Mouse (Mus musculus) forebrain, embryonic 16.5 days (tissue): ENCODE results near the gene Plpp1. TPM values are rescaled to one million over a fixed set of nuclear protein-coding genes. Genes with fewer than 3 reads are reported as not detected.

Source experiments
- ATAC-seq: fragments of 200-750 bp; cut with Nextera tagmentation; 2 replicates; pipeline ENCODE4 v1.8.0; 2017; ENCODE audit warnings: mild to moderate bottlenecking, moderate library complexity
- H3K27ac ChIP-seq: fragments of 300-500 bp; sonication (generic); 2 replicates; pipeline ENCODE4 v1.5.1; 2014; ENCODE audit warnings: low read length, control low read depth
- H3K27me3 ChIP-seq: fragments of 300-500 bp; sonication (generic); replicated peaks from 2 replicates; pipeline ENCODE4 v1.6.1; 2014; ENCODE audit warnings: low read length; ENCODE audit not compliant: control insufficient read depth, insufficient read depth
- H3K36me3 ChIP-seq: fragments of 300-500 bp; sonication (generic); 2 replicates; pipeline ENCODE4 v1.6.1; 2014; ENCODE audit not compliant: control insufficient read depth, insufficient read depth
- H3K4me1 ChIP-seq: fragments of 300-500 bp; sonication (generic); replicated peaks from 2 replicates; pipeline ENCODE4 v1.6.1; 2014; ENCODE audit warnings: low read length; ENCODE audit not compliant: control insufficient read depth, insufficient read depth
- H3K4me2 ChIP-seq: fragments of 300-500 bp; sonication (generic); 2 replicates; pipeline ENCODE4 v1.6.1; 2014; ENCODE audit warnings: mild to moderate bottlenecking, low read length, control low read depth
- H3K4me3 ChIP-seq: fragments of 300-500 bp; sonication (generic); replicated peaks from 2 replicates; pipeline ENCODE4 v1.5.1; 2014; ENCODE audit warnings: mild to moderate bottlenecking, low read length, control low read depth
- H3K9ac ChIP-seq: fragments of 300-500 bp; sonication (generic); replicated peaks from 2 replicates; pipeline ENCODE4 v1.6.1; 2014; ENCODE audit warnings: low read depth, low read length, control low read depth
- H3K9me3 ChIP-seq: fragments of 300-500 bp; sonication (generic); 2 replicates; pipeline ENCODE4 v1.6.1; 2016; ENCODE audit warnings: low read length; ENCODE audit not compliant: control insufficient read depth
- WGBS: fragments of 180-500 bp; shearing (Covaris S2); extraction: QIAGEN DNeasy Blood & Tissue Kit; methylation state at CpG from one replicate; pipeline ENCODE4 v1.1.7; 2014; 5-methylcytosine and 5-hydroxymethylcytosine counted together
- polyA plus RNA-seq: library from polyadenylated mRNA; unstranded; fragments of >200 nt; fragmentation: Nextera tagmentation; extraction: Ambion mirVana; gene quantifications from 2 replicates; pipeline ENCODE4 v1.2.1, GENCODE M21; 2015

The Plpp1 gene
- polyA plus RNA-seq, 1 experiment from 2014 or later, result 49.2 TPM

DNA sequence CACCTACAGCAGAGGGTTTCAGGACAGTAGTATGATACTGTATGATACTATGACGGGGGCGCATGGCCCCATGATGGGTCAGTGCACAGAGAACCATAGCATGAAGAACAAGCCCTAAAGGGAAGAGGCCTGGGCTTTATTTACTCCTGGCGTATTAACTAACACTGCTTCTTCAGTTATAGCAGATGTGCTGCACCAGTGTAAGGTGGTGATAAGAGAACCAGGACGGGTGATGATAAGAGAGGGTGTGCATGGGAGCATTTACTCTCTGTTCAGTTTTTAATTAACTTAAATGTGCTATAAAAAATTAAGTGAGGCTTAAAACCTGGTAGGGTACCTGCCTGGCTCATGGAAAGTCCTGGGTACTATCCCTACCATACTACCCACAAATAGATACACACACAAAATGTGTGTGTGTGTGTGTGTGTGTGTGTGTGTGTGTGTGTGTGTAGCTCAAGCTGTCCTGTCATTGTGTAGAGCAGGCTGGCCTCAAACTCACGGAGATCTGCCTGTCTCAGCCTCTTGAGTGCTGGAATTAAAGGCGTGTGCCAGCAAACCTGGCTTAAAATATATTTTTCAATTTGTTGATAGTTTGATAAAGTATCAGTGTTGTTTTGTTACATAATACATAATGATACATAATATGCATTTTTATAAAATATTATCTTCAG, 38.1 kb downstream of the Plpp1 start:
- Histone ChIP-seq H3K4me3 (no peak overlapping the region), H3K9ac (no peak overlapping the region), H3K36me3 (no peaks in the 10 kb centered on the region), H3K4me1 (peaks cover 16% of the 10 kb centered on the region), H3K27me3 (no peaks in the 10 kb centered on the region), H3K4me2 (no peak overlapping the region), H3K9me3 (no peaks in the 10 kb centered on the region), H3K27ac (no peak overlapping the region)
- ATAC-seq, result no peak
- WGBS, result 95% methylated on average over 6 of the region's 6 CpGs

DNA sequence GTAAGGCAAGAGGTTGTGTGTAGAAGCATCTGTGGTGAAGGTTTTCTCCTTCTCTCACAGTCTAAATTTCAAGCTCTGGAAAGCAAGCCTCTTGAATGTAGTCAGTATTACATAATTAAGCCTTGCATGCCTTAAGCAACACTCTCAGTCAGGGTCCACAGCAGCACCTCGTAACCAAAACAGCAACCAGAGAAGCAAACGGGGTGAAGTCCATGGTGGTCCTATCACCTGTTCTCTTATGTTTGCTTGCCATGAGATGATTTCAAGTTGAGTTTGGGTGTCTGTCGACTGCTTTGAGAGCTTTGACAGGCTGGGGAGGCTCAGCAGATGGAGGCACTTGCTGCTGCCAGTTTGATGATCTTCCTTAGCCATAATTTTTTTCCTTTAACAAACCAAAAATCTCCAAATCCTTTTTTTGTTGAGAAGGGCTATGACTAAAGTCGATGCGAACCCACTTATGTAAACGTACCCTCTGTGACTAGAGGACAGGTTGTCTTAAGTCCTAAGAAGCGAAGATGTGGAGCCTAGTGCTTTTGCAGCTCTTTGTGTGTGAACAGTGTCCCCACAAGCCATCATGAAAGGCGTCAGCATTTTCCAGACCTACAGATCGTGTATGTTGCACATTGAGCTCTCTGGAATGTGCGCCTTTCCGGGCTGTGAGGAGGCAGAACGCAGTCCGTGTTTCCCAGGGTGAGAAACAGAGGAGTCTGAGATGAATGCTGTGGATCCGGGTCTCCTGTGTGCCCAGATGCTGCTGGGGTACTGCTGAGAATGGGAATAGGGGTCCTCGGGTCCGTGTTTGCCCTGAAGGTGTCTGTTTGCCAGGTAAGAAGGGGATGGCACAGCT, 39.9 kb downstream of the Plpp1 start:
- H3K4me2 ChIP-seq, result no peak overlapping the region
- H3K36me3 ChIP-seq, result peaks cover 2% of the 10 kb centered on the region; the same call in 1 of the 2 replicates
- no peak overlapping the region for H3K9ac ChIP-seq
- H3K4me1 ChIP-seq, result peaks cover 8% of the 10 kb centered on the region; the same call in 1 of the 2 replicates
- H3K4me3 ChIP-seq, result no peak overlapping the region
- peak overlapping the region; percentile 56; the same call in 1 of the 2 replicates for H3K27ac ChIP-seq
- H3K9me3 ChIP-seq, result no peaks in the 10 kb centered on the region
- H3K27me3 ChIP-seq, result no peaks in the 10 kb centered on the region
- 79% methylated on average over 16 of the region's 16 CpGs for WGBS
- ATAC-seq, result peak; percentile 59; the same call in 1 of the 2 replicates

DNA sequence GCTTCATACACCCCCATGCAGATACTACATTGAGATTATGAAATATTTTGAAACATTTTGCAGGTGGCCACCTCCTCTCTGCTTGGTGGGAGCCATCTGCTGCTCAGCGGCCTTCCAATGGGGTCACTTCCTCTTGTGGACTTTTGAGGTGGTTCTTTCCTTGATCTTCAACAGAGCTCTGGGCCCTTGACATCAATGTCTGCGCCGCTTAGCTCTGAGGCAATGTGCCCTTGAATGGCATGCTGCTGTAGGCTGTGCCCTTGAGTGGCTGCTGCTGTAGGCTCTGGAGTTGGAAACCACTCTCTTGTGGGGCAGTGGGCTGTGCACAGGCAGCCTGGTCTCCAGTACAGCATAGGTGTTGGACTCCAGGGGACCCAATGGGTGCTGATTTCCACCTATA, 45.3 kb downstream of the Plpp1 start:
- 97% methylated on average over 3 of the region's 3 CpGs for WGBS
- H3K9me3 ChIP-seq, result no peaks in the 10 kb centered on the region
- no peak overlapping the region for H3K9ac ChIP-seq
- no peak overlapping the region for H3K4me2 ChIP-seq
- no peaks in the 10 kb centered on the region; the same call in 1 of the 2 replicates for H3K4me1 ChIP-seq
- no peak overlapping the region for H3K27ac ChIP-seq
- no peaks in the 10 kb centered on the region for H3K27me3 ChIP-seq
- H3K4me3 ChIP-seq, result no peak overlapping the region
- ATAC-seq, result no peak
- peaks cover 2% of the 10 kb centered on the region; the same call in 1 of the 2 replicates for H3K36me3 ChIP-seq

DNA sequence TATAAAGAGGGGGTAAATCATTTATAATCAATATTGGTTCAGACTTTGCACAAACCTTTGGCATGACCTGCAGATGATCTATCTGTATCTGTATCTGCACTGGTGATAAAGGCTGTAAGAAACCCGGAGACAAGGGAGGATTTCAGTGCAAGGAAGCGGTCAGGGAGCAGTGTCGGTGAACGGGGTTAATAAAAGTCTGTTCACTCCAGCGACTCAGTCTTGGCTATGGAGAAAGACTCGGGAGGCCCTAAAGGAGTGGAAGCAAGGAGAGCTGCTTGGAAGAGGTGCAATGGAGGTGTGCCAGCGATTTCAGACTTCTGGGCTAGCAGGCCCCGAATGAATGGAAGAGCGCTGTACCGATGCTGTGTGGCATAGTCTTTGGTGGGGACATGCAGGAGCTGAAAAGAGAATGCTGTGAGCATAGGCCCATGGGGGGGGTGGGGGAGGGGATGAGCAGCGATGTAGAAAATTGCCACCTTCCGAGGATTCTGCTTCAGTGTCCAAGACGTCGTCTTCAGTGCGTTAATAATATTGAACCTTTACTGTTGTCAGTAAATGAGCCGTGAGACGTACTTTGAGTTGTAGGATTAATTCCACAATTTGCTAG, 53.2 kb downstream of the Plpp1 start:
- 24% methylated on average over 17 of the region's 17 CpGs for WGBS
- Histone ChIP-seq H3K4me1 (peaks cover 3% of the 10 kb centered on the region; the same call in 1 of the 2 replicates), H3K4me3 (no peak overlapping the region), H3K27me3 (no peaks in the 10 kb centered on the region), H3K9ac (no peak overlapping the region), H3K9me3 (no peaks in the 10 kb centered on the region), H3K27ac (no peak overlapping the region), H3K36me3 (no peaks in the 10 kb centered on the region), H3K4me2 (no peak overlapping the region)
- no peak for ATAC-seq

GRCm38 (mm10) chr13:112854402-112854801, 53.8 kb downstream of the Plpp1 start:
- Histone ChIP-seq H3K27me3 (no peaks in the 10 kb centered on the region), H3K4me2 (no peak overlapping the region), H3K9ac (no peak overlapping the region), H3K9me3 (no peaks in the 10 kb centered on the region), H3K4me3 (no peak overlapping the region), H3K4me1 (peaks cover 3% of the 10 kb centered on the region; the same call in 1 of the 2 replicates), H3K36me3 (no peaks in the 10 kb centered on the region), H3K27ac (no peak overlapping the region)
- ATAC-seq, result no peak
- WGBS, result 37% methylated on average over 6 of the region's 6 CpGs

DNA sequence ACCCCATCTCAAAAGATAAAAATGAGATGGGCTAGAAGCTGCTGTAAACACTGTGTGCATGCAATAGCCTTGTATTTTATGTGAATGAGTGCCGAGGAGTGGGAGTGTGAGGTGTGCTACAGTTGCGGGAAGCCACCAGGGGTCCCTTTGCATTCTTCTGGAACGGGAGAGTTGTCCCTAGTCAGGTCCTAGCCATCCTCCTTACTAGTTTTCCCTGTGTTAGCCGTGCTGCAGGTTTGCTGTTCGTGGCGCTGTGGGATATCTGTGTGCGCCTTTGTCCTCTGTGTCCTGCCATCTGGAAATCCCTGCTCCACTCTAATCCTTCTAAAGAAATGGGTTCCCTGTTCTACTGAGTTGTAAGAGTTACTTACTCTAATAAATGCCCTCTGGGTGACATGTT, 57.3 kb downstream of the Plpp1 start:
- H3K4me1 ChIP-seq, result peaks cover 3% of the 10 kb centered on the region; the same call in 1 of the 2 replicates
- WGBS, result 63% methylated on average over 7 of the region's 7 CpGs
- H3K27ac ChIP-seq, result no peak overlapping the region
- no peak overlapping the region for H3K9ac ChIP-seq
- H3K27me3 ChIP-seq, result no peaks in the 10 kb centered on the region
- no peaks in the 10 kb centered on the region; the same call in 1 of the 2 replicates for H3K9me3 ChIP-seq
- H3K36me3 ChIP-seq, result peaks cover 3% of the 10 kb centered on the region
- no peak overlapping the region for H3K4me2 ChIP-seq
- no peak for ATAC-seq
- H3K4me3 ChIP-seq, result no peak overlapping the region

DNA sequence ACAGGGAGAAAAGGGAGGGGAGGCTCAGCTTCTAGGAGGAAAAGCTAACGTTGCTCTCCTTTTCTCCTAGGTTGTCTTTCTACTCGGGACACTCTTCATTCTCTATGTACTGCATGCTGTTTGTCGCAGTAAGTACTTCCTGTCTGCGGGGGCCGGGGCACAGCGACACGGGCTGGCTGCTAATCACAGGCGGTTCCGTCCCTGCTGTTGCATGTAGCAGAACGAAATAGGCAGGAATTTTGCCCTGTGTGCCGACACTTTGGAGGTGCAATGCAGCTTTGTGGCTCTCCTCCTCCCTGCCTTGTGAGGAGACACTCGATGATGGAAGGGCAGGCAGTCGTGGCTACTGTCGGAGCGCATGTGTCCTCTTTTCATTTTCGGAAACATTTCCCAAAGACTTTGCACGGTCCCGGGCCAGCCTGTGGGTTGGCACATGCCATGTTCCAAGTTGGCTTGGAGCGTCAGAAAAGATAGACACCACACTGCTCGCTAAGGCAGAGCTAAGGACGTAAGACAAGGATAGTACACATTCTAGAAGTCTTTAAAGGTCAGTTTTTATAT, 59.1 kb downstream of the Plpp1 start:
- H3K27me3 ChIP-seq, result no peaks in the 10 kb centered on the region
- peaks cover 3% of the 10 kb centered on the region for H3K36me3 ChIP-seq
- WGBS, result 90% methylated on average over 21 of the region's 21 CpGs
- H3K9me3 ChIP-seq, result no peaks in the 10 kb centered on the region; the same call in 1 of the 2 replicates
- no peak overlapping the region for H3K27ac ChIP-seq
- H3K4me2 ChIP-seq, result no peak overlapping the region
- H3K4me3 ChIP-seq, result no peak overlapping the region
- no peak for ATAC-seq
- H3K4me1 ChIP-seq, result no peaks in the 10 kb centered on the region
- no peak overlapping the region for H3K9ac ChIP-seq

- Histone ChIP-seq H3K27me3 (no peaks in the 10 kb centered on the region), H3K4me1 (no peaks in the 10 kb centered on the region), H3K4me2 (no peak overlapping the region), H3K27ac (no peak overlapping the region), H3K9me3 (no peaks in the 10 kb centered on the region; the same call in 1 of the 2 replicates), H3K4me3 (no peak overlapping the region), H3K9ac (no peak overlapping the region), H3K36me3 (peaks cover 3% of the 10 kb centered on the region)
- ATAC-seq, result no peak
- 92% methylated on average over 2 of the region's 2 CpGs for WGBS
Measured at GRCm38 (mm10) chr13:112860370-112860769, 59.8 kb downstream of the Plpp1 start.

DNA sequence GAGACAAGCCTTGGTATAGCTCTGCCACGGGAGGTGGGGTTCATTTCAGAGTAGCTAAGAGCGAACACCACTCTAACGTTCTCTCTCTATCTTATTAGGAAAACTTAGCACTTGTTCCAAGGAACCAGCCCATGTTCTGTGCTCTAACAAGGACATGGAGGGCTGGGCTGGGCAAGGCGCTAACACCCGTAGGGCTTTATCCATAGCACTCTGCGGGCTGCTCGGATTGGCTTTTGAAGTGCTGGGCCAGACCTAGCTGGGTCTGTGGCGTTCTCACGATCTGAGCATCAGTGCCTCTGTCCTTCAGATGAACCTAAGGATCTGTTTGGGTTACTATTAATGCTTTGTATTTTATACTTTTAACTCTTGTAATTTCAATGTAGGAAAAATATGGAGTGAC, 60.3 kb downstream of the Plpp1 start:
- H3K27ac ChIP-seq, result no peak overlapping the region
- no peak for ATAC-seq
- no peaks in the 10 kb centered on the region for H3K27me3 ChIP-seq
- no peak overlapping the region for H3K4me2 ChIP-seq
- no peaks in the 10 kb centered on the region; the same call in 1 of the 2 replicates for H3K9me3 ChIP-seq
- WGBS, result 95% methylated on average over 9 of the region's 9 CpGs
- H3K4me1 ChIP-seq, result no peaks in the 10 kb centered on the region
- peaks cover 3% of the 10 kb centered on the region for H3K36me3 ChIP-seq
- H3K4me3 ChIP-seq, result no peak overlapping the region
- no peak overlapping the region for H3K9ac ChIP-seq
